Mouse (Mus musculus): ENCODE measurements around the gene Arhgef19. TPM values are rescaled to one million over a fixed set of nuclear protein-coding genes. Genes with fewer than 3 reads are reported as not detected.

Arhgef19 gene
- 100 to 1,000 TPM in 1 of 4 experiments, 10 to 100 TPM in 3; 43.5 to 113 (median 60.0) TPM for total RNA-seq (2022)

DNA sequence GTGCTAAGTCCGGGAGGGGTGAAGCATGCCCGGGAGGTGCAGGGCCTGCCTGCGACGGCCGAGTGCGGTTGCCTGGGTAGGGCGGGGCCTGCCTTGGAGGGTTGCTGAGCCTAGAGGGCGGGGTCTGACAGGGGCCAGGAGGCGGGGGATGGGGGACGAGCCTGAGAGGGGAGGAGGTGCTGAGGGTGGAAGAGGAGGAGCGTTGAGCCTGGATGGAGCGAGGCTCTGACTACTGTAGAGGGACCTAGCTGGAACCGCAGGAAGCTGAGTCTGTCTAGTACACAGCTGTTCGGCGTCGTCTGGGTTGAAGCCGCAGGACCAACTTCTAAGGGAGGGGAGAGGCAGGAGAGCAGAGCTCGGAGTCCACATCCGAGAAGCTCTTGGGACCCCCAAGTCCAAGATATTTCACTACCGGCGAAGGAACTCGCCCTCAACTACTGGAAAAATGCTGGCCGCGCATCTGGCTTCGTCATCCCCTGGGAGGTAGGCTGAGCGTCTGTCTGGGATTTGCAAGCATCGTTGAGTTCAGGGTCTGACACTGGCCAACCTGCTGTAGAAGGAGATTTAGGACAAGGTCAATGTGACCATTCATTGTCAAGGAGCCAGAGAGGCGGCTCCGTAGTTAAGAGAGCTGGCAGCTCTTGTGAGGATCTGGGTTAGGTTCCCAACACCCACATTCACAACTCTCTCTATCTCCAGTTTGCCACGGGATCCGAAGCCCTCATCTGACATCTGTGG lies at the start of gene Arhgef19:
Gene Arhgef19 (plus strand): TSS at position 112 of the 738 bp plus-strand sequence.
- peak; percentile 93 for DNase-seq

DNA sequence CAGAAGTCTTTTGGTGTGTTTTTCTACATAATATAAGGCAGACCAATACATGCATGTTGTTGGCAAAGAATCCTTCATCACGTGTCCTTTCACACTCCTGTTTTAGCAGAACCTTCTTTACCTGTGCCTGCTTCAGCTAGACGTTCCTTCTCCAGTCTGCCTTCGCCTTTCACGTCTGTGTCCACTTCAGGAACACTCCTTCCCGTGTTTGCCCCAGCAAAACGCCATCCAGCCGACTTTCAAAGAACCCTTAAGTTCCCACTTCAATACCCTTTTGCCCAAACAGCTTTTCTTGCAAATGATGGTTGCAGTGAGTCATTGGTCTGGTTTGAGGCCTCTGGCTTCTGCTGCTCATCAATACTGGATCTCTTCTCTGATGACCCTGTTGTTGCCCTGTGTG lies 48.0 kb upstream of the Arhgef19 start:
- no peak for DNase-seq

DNA sequence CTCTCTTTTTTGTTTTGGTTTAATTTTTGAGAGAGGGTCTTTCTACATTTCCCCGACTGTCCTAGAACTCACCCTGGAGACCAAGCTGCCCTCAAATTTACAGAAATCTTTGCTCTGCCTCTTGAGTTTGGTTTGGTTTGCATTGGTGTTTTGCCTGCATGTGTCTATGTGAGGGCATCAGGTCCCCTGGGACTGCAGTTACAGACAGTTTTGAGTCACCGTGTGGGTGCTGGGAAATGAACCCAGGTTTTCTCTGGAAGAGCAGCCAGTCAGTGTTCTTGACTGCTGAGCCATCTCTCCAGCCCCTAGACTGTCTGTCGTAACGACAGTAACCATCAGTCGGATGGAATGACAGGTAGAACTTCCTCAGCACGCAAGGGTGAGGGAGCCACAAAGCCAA lies 44.7 kb upstream of the Arhgef19 start:
- no peak for DNase-seq

DNA sequence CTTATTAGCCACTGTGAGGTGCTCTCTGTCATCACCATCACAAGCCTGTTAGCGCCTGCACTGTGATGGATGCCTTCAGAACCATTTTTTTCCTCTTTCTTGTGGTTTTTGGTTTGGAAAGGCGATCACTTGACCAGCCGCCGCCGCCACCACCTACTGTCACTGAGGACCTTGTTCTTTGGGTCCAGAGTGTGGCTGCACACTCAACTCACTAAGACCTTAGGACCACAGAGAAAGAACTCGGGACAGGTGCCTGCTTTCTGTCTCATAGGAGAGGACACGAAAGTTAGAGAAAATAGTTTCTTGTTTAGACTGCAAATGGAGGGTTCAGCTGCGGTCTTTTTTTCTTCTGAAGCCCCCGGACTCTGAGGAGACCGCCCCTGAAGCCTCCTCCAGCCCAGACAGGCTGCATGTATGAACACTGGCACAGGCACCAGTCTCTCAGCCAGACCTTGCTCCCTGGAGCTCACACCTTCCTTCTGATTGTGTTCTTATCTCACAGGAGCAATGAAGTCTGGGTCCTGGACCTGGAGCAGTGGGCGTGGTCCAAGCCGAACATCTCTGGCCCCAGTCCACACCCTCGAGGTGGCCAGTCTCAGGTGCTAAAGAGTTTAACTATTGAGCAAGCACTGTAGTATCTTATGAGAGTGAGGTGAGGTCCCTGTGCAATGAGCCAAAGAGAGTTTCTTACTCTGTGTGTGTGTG lies 42.2 kb upstream of the Arhgef19 start:
- DNase-seq = no peak

DNA sequence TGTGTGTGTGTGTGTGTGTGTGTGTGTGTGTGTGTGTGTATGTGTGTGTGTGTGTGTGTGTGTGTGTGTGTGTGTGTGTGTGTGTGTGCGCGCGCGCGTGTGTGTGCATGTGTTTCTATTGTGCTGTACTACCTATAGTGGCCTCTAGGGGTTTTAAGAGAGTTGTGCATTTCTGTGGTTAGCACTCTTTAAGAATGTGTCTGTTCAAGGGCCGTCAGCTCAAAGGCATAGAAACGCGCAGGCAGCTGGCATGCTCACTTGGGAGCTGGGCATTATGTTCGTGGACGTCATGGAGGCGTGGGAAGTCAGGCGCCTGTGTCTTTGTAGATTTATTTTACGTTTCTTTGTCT lies 41.6 kb upstream of the Arhgef19 start:
- no peak for DNase-seq

DNA sequence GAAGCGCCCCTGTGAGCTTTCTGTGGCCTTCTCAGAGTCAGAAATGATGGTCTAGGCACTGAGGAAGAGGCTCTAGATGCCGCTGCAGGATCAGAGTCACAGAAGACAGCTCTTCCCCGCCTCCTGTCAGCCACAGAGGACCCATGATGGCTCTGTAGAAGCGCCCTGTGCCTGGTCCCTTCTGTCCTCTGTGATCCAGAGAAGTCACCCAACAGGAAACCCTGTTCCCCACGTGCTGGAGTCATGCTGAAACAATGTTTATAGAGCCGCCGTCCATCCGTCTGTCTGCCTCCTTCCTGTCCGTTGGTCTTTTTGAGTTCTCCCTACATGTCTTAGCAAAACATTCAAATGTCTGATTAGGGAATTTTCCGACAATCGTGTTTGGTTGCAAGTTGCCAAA lies 38.4 kb upstream of the Arhgef19 start:
- no peak for DNase-seq

DNA sequence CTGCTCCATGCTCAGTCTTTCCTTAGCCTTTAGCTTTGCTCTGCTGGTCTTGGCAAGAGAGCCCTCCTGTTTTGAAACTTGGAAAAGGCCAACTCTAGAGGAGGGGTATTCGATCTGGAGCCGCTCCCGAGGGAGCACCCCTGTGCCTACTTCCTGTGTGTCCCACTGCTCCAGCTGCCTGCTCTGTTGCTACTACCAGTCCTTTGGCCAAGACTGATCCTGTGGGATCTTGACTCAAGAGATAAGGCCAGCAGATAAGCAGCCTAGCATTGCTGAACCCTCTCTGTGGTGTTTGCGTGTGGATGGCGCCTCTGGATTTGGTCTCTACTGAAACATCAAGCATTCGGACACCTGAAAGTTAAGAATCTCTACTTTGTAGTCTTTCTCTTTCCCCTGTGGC lies 37.1 kb upstream of the Arhgef19 start:
- DNase-seq = no peak

DNA sequence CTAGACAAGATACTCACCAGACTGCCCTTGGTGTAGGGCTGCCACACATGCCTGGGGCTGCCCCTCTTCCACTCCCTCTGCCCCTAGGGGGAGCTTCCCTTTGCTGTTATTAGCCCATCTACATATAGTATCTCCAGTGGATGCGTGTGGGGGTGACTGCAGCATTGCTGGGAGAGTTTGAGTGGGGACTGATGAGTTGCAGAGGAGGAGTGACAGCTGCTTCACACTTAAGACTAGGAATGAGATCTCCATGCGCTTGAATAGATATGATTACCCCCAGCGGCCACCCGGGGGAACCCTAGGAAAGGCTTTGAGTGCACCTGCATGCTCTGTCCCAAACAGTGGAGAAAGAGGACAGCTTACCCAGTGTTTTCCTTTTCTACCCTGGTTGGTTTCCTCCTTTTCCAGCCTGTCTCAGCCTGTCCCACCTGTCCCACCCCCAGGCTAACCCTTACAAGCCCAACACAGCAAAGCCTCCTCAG lies 34.7 kb upstream of the Arhgef19 start:
- DNase-seq = no peak

DNA sequence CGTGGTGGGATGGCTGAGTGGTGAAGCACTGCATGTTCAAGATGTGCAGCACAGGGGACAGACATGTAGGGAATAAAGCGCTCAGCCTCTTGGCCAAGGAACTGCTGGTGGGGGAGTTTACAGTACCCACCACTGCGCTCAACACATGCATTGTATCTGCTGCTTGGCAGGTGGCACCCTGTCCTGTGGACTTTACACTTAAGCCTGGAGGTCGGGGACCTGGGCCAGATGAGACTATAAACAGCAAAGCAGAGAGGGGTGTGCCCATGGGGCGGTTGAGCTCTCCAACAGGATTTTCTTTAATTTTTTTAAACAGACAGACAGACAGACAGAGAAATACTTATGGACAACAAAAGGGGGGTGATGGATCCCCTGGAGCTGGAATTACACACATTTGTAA lies 32.2 kb upstream of the Arhgef19 start:
- no peak for DNase-seq

DNA sequence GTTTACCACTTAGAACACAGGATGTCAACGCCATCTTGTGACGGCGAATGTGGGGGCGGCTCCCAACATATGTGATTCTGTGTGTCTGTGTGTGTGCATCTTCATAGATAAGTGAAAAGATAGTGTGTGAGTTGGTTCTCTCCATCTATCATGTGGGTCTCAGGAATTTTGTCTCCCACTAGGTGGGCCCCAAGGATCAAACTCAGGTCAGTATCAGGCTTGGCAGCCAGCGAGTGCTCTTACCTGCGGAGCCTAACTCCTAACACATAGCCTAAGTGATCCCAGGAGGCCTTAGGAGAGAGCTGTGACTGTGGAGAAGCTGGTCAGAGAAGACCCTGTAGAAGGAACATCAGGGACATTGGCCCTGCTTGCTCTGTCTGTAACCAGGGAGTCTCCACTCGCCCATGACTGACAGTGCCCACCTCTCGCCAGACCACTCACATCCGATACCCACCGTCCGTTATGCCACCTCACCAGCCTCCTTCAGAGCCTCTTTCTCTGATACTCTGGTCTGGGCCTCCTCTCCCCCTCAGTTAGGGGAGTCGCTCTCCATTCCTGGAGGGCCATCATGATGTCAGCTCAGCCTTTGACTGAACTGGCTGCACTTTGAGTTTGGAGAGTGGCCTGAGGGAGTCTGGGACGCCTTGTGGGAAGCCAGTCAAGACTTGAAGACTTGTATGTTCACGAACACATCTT lies 28.6 kb upstream of the Arhgef19 start:
- DNase-seq = no peak

DNA sequence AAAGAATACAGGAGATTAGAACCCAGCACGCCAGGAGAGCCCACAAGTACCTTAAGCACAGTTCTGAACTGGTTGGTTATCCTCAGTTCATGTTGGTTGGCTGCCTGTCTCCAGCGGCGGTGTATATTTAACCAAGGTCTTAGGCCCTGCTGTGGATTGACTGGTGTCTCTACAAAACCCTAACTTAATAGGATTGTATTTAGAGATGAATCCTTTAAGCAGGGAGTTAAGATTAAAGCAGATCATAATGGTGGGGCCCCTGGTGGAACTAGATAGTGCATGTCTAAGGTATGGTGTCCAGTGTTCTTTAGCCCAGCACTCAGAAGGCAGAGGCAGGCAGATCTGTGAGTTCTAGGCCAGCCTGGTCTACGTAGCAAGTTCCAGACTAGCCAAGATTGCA lies 27.7 kb upstream of the Arhgef19 start:
- DNase-seq = no peak

DNA sequence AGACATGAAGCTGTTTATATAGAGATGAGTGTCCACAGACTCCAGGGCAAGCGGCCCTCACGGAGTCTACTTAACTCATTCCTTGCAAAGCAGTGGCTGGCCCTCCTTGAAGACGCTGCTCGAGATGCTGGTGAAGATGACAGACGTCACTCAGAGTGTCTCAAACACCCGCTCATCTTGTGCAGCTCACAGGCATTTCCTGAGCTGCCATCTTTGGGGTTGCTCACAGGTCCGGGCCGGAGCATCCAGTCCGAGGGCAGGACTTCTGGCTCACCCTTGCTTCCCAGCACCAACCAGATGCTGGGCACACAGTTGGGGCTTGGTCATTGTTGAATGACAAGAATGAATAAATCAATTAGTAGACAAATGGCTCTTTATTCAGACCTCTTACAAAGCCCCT lies 26.4 kb upstream of the Arhgef19 start:
- DNase-seq = no peak

DNA sequence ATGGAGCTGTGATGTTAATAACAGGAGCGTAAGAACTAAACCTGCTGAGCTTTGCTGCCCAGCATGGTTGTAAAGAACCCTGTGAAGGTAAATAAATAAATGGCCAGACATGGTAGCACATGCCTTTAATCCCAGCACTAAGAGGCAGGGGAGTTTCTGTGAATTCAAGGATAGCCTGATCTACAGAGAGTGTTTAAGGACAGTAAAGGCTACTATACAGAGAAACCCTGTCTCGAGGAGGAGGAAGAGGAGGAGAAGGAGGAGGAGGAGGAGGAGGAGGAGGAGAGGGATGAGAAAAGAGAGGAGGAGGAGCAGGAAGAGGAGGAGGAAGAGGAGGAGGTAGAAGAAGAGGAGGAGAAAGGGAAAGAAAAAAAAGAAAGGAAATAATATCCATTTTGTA lies 26.0 kb upstream of the Arhgef19 start:
- no peak for DNase-seq

DNA sequence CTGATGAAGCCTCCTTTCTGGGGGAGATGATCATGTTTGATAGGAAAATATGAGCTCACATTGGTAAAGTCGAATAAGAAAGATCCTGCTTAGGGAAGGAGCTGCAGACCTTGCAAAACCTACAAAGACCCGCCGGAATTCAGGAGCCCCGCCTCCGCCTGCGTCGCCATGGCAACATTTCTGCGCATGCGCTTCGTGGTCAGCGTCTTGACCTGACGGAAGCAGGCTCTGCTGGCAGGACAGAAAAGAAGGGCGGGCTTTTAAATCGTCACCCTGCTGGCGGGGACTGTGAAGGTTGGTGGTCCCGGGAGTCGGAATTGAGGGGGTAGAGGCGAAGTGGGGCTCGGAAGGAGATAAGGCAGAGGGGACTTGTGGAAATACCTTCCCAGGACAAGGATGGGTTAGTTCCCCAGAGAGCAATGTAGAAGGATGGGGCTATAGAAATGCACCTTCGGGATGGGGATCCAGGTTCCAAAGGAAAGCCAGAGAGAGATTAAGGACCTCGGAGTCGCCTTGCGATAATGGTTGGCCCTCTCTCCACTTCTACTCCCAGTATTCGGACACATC lies 25.4 kb upstream of the Arhgef19 start, which contains the start of gene Rsg1:
Gene Rsg1 (plus strand): TSS at position 187 of the 567 bp plus-strand sequence.
- peak; percentile 90 for DNase-seq

DNA sequence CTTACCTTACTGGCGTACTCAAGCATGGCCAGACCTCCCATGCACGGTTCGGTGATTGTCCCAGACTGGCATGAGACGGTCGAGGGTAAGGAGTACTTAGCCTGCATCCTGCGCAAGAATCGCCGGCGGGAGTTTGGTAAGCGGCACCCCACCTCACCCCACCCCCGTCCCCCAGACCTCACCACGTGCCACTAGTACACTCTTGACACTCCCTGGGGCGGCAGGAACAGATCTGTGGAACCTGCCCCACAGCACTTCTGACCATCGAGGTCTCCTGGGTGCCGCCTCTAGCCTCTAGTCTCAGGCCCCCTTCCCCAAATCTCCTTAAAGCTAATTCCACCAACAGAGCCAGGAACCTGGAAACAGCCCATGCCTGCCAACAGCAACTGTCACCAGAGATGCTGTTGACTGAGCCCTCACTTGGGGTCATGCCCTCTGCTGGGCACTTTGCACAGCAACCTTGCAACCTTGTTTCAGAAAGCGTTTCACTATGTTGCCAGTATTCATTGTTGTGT lies 24.9 kb upstream of the Arhgef19 start:
- DNase-seq = no peak

DNA sequence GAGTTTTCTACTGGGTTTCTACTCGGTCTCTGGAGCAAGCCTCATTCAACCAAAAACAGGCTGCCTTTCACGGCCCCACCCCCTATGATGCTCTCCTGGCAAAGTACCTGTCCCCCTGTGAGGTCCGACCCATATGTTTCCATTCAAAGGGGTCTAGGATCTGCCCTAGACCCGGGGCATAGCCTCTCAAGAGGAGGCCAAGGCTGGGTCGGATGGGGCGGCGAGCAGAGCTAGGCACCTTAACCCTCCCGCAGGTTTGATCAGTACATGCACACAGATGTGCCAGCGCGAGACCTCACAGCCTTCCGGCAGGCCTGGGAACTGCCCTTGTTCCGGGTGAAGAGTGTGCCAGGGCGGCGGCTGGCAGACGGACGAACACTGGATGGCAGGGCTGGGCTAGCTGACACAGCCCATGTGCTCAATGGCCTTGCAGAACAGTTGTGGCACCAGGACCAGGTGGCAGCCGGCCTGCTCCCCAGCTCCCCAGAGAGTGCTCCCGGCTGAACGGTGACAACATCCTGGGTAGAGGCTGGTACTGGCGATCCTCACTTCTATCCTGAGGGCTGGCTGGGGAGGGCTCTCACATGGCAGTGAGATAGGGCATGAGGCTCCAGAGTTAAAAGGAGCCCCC lies 19.6 kb upstream of the Arhgef19 start:
- DNase-seq = no peak

DNA sequence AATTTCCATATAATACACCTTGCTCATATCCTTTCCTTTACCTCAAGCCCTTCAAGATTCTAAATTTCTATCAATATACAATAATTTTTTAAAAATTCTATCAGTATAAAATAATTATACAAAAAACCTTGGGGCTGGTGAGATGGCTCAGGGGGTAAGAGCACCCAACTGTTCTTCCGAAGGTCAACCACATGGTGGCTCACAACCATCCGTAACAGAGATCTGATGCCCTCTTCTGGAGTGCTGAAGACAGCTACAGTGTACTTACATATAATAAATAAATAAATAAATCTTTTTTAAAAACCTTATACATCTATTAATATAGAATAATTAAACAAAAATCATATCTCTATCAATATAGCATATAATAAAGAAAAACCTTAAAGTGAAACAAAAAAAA lies 17.5 kb upstream of the Arhgef19 start:
- no peak for DNase-seq

DNA sequence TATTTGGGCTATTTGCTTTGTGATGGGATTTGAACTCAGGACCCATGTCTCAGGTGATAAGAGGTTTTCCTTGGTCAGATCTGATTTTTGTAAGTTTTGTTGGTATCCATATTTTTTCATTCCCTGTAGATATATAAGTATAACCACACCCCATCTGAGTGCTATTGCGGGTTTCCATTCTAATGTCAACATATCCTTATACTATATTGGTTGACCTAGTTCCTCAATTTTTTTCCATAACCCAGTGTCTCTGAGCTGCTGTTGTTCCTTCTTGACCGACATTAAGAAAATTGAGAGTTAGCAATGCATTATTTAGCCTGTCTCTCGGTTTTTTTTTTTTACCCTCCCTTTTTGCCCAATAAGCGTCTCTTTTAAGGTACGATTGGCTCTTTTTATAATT lies 16.5 kb upstream of the Arhgef19 start:
- no peak for DNase-seq

DNA sequence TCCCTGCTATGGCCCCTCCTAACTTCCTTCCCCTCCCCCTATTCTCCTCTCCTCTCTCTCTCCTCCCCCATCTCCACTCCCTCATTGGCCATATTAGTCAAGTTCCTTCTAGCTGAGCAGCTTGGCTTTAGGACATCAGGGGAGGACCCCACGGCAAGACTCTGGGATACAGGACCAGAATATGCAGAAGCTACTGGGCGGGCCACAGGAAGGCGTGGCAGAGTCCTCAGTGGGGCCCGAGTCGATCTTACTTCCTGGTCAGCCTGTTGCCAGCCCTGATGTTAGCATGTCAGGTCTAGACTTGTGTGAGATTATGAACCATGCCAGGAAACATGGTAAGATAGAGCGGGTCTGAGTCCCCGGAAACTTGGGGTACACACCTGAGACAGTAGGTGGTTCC lies 10.6 kb upstream of the Arhgef19 start:
- no peak for DNase-seq

DNA sequence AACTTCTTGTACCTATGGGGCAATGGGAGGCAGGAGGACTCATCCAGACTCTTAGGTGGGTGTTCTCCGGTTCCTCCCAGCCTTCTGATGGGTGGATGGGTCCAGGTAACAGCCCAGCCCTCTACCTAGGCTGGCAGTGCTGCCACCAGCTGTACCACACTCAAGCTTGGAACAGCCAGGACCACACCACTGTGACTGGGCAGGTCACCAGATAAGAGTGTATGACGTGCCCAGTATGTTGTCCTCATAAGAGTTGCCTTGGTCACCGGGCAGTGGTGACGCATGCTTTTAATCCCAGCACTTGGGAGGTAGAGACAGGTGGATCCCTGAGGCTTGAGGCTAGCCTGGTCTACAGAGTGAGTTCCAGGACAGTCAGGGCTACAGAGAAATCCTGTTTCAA lies 6.1 kb upstream of the Arhgef19 start:
- no peak for DNase-seq

DNA sequence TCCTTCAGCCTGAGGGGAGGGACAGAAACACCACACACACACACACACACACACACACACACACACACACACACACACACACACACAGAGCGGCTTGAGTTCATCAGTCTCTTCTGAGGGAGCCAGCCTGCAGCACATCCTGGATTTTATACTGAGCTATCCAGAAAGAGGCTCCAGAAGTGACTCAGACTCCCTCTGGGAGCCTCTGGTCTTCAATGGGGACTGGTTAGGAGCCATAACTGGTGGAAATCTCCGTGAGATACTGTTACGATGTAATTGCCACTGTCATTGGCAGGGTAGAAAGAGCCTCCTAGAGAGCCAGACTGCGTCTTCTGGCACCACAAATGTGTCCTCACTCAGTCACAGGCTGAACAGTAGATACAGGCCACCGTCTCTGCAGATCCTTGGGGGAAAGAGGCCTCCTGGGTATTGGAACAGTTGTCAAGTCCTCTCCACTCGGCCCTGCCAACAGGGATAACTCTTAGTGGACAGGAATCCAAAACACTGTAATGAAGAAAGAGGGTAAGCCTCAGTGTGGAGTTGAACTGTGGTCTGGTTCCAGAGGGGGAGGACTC lies 3.7 kb upstream of the Arhgef19 start:
- DNase-seq = no peak

DNA sequence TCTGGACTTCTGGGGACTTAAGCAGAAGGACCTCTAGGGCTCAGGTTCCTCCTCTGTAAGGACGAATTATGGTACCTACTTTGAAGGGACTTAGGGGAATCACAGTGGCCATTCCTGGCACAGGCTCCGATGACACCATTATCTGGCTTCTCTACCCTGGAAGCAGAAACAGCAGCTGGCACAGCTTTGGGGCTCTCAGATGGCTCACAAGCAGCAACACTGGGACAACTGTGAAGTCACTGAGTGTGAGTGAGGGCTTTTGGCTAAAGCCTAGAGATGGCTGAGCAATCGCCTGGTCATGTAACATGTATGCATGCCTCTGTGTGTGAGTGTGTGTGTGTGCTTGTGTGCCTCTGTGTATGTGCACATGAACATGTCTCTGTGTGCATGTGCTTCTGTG lies 2.4 kb upstream of the Arhgef19 start:
- DNase-seq = no peak
